Mouse (Mus musculus) CH12.LX (cell line): ENCODE measurements at regions not wholly inside any gene's neighbourhood (a gene's known extent, or its start where the extent isn't known, plus 50 kb on each side); places are given as distances from the start of the nearest gene placed in this dataset.

Experiments used
- DNase-seq: peaks from one replicate; pipeline ENCODE4 v3.0.0-alpha.2; 2013; ENCODE audit errors: extremely low read depth
- H3K27ac ChIP-seq: 2 replicates; pipeline ENCODE4 v1.5.1; 2012; ENCODE audit warnings: low read depth, mild to moderate bottlenecking, control low read depth, moderate library complexity; ENCODE audit not compliant: insufficient read depth
- H3K27me3 ChIP-seq: replicated peaks from 2 replicates; pipeline ENCODE3; 2012; ENCODE audit warnings: inconsistent platforms
- H3K36me3 ChIP-seq, 2 experiments: replicated peaks in 1 of 2; 2 replicates each; pipeline versions ENCODE3 to v1.6.1; 2012; ENCODE audit warnings: inconsistent platforms in 1 of 2, low read length in 1 of 2, mild to moderate bottlenecking in 1 of 2, mixed read lengths in 1 of 2, moderate library complexity in 1 of 2; ENCODE audit not compliant: control insufficient read depth in 1 of 2, insufficient read depth in 1 of 2
- H3K4me1 ChIP-seq, 2 experiments: 2 replicates each; pipeline ENCODE4 v1.6.1; 2012; ENCODE audit warnings: inconsistent platforms in 1 of 2, moderate library complexity in 1 of 2; ENCODE audit not compliant: insufficient read depth in 2 of 2, control insufficient read depth in 1 of 2
- H3K4me2 ChIP-seq: 2 replicates; pipeline ENCODE4 v1.6.1; 2012; ENCODE audit warnings: low read depth, mild to moderate bottlenecking, control low read depth; ENCODE audit not compliant: poor library complexity, insufficient read depth, severe bottlenecking
- H3K4me3 ChIP-seq, 3 experiments: fragments of 150-350 bp in 1 of 3; sonication (generic) in 1 of 3; replicated peaks in 1 of 3; 2 replicates each; pipeline versions ENCODE3 to v1.5.1; 2011 to 2012; ENCODE audit warnings: low read depth in 2 of 3, low read length in 2 of 3, mild to moderate bottlenecking in 2 of 3, moderate library complexity in 2 of 3, control low read depth in 1 of 3, improper control_type of control experiment in 1 of 3, inconsistent platforms in 1 of 3, mixed read lengths in 1 of 3; ENCODE audit not compliant: poor library complexity in 1 of 3
- H3K79me2 ChIP-seq: replicated peaks from 2 replicates; pipeline ENCODE4 v1.6.1; 2012; ENCODE audit warnings: mild to moderate bottlenecking, moderate library complexity; ENCODE audit not compliant: control insufficient read depth, poor library complexity, insufficient read depth, severe bottlenecking; ENCODE audit errors: extremely low read depth
- H3K9ac ChIP-seq: 2 replicates; pipeline ENCODE4 v1.6.1; 2012; ENCODE audit warnings: low read depth, mild to moderate bottlenecking, control low read depth, moderate library complexity; ENCODE audit not compliant: insufficient read depth
- H3K9me3 ChIP-seq: replicated peaks from 2 replicates; pipeline ENCODE3; 2012; ENCODE audit warnings: low read length, inconsistent platforms, mixed read lengths
- BHLHE40 ChIP-seq: IDR thresholded peaks from 2 replicates; pipeline ENCODE4 v1.6.1; 2011; ENCODE audit warnings: mild to moderate bottlenecking, low read depth, low read length, improper control_type of control experiment
- CHD2 ChIP-seq: IDR thresholded peaks from 2 replicates; pipeline ENCODE4 v1.6.1; 2011; ENCODE audit warnings: low read length, improper control_type of control experiment
- E2F4 ChIP-seq: IDR thresholded peaks from 2 replicates; pipeline ENCODE4 v1.6.1; 2011; ENCODE audit warnings: low read depth, low read length, improper control_type of control experiment; ENCODE audit not compliant: insufficient replicate concordance
- ETS1 ChIP-seq: conservative IDR thresholded peaks from 2 replicates; pipeline ENCODE4 v1.6.1; 2012; ENCODE audit warnings: low read depth, mild to moderate bottlenecking, inconsistent platforms, low read length, improper control_type of control experiment, moderate library complexity
- IRF4 ChIP-seq: IDR thresholded peaks from 2 replicates; pipeline ENCODE4 v1.6.1; 2014; ENCODE audit warnings: low read depth, mild to moderate bottlenecking, inconsistent platforms, low read length, improper control_type of control experiment
- JUND ChIP-seq: conservative IDR thresholded peaks from 2 replicates; pipeline ENCODE4 v1.6.1; 2011; ENCODE audit warnings: low read depth, low read length, improper control_type of control experiment
- KAT2A ChIP-seq: IDR thresholded peaks from 2 replicates; pipeline ENCODE4 v1.6.1; 2012; ENCODE audit warnings: low read length, improper control_type of control experiment, inconsistent platforms; ENCODE audit not compliant: insufficient replicate concordance
- MAX ChIP-seq: IDR thresholded peaks from 2 replicates; pipeline ENCODE4 v1.6.1; 2011; ENCODE audit warnings: low read length, improper control_type of control experiment
- MAZ ChIP-seq: IDR thresholded peaks from 2 replicates; pipeline ENCODE4 v1.6.1; 2012; ENCODE audit warnings: low read depth, mild to moderate bottlenecking, inconsistent platforms, low read length, improper control_type of control experiment, moderate library complexity
- MEF2A ChIP-seq: IDR thresholded peaks from 2 replicates; pipeline ENCODE4 v1.6.1; 2014; ENCODE audit warnings: low read depth, mild to moderate bottlenecking, inconsistent platforms, low read length, improper control_type of control experiment, borderline replicate concordance
- MXI1 ChIP-seq: IDR thresholded peaks from 2 replicates; pipeline ENCODE4 v1.6.1; 2011; ENCODE audit warnings: mild to moderate bottlenecking, low read depth, low read length, improper control_type of control experiment
- NELFE ChIP-seq: IDR thresholded peaks from 2 replicates; pipeline ENCODE4 v1.6.1; 2011; ENCODE audit warnings: low read depth, low read length, improper control_type of control experiment
- PAX5 ChIP-seq: IDR thresholded peaks from 2 replicates; pipeline ENCODE4 v1.6.1; 2012; ENCODE audit warnings: low read length, inconsistent platforms, mixed read lengths
- POLR2AphosphoS2 ChIP-seq: IDR thresholded peaks from 2 replicates; pipeline ENCODE4 v1.6.1; 2011; ENCODE audit warnings: low read depth, low read length, improper control_type of control experiment
- RAD21 ChIP-seq: IDR thresholded peaks from 2 replicates; pipeline ENCODE4 v1.6.1; 2011; ENCODE audit warnings: low read depth, mild to moderate bottlenecking, low read length, improper control_type of control experiment, moderate library complexity
- SIN3A ChIP-seq: IDR thresholded peaks from 2 replicates; pipeline ENCODE4 v1.6.1; 2012; ENCODE audit warnings: low read length, improper control_type of control experiment, inconsistent platforms
- SMC3 ChIP-seq: IDR thresholded peaks from 2 replicates; pipeline ENCODE4 v1.6.1; 2011; ENCODE audit warnings: low read depth, low read length, improper control_type of control experiment
- TCF12 ChIP-seq: IDR thresholded peaks from 2 replicates; pipeline ENCODE4 v1.6.1; 2014; ENCODE audit warnings: low read depth, mild to moderate bottlenecking, inconsistent platforms, low read length, improper control_type of control experiment
- USF1 ChIP-seq: IDR thresholded peaks from 2 replicates; pipeline ENCODE4 v1.6.1; 2014; ENCODE audit warnings: low read depth, mild to moderate bottlenecking, inconsistent platforms, low read length, improper control_type of control experiment
- ZC3H11A ChIP-seq: IDR thresholded peaks from 2 replicates; pipeline ENCODE4 v1.6.1; 2012; ENCODE audit warnings: low read depth, mild to moderate bottlenecking, inconsistent platforms, low read length, improper control_type of control experiment
- ZNF384 ChIP-seq: IDR thresholded peaks from 2 replicates; pipeline ENCODE4 v1.6.1; 2012; ENCODE audit warnings: low read depth, low read length, improper control_type of control experiment, inconsistent platforms
- dilution Hi-C: fragments of 300-500 bp; cut with MboI; formaldehyde crosslinking; loops from 2 replicates; pipeline ENCODE4 v1.14.3; 2020; ENCODE audit warnings: low sequenced_read_pairs; ENCODE audit not compliant: extremely low pct_unique_long_range_greater_than_20kb, extremely low pct_ligation_motif_present
- in situ Hi-C: fragments of 300-500 bp; cut with MboI; formaldehyde crosslinking; loops from 3 replicates; pipeline ENCODE4 v1.14.3; 2019; ENCODE audit warnings: low sequenced_read_pairs, low pct_ligation_motif_present, low pct_unique_long_range_greater_than_20kb, mixed read lengths

GRCm38 (mm10) chr17:51489386-51489785 lies 310.2 kb upstream of the Tbc1d5 start:
- no peak overlapping the region for H3K4me2 ChIP-seq
- H3K9ac ChIP-seq = no peak overlapping the region
- no peak overlapping the region for H3K4me3 ChIP-seq
- H3K79me2 ChIP-seq = no peaks in the 10 kb centered on the region
- no peak overlapping the region for H3K27ac ChIP-seq
- no peaks in the 10 kb centered on the region for H3K36me3 ChIP-seq
- no peak for TF ChIP-seq CHD2
- no peak for TF ChIP-seq BHLHE40
- TF ChIP-seq MEF2A = no peak
- TF ChIP-seq RAD21 = no peak
- no peak for TF ChIP-seq MXI1
- TF ChIP-seq PAX5 = no peak
- no peak for TF ChIP-seq SMC3
- no peak for TF ChIP-seq ETS1
- TF ChIP-seq SIN3A = no peak
- no peak for TF ChIP-seq E2F4
- no peak for TF ChIP-seq NELFE
- no peak for TF ChIP-seq TCF12
- no peak for TF ChIP-seq ZC3H11A
- TF ChIP-seq ZNF384 = no peak
- TF ChIP-seq USF1 = no peak
- no peak for TF ChIP-seq KAT2A
- TF ChIP-seq JUND = no peak
- TF ChIP-seq POLR2AphosphoS2 = no peak
- no peak for TF ChIP-seq MAZ
- in situ Hi-C loops = no loop called here
- no peaks in the 10 kb centered on the region for H3K9me3 ChIP-seq
- H3K27me3 ChIP-seq = no peaks in the 10 kb centered on the region
- dilution Hi-C loops = no loop called here
- no peak for DNase-seq
- H3K4me1 ChIP-seq = no peaks in the 10 kb centered on the region

- in situ Hi-C loops = no loop called here
- Histone ChIP-seq H3K9ac (no peak overlapping the region), H3K79me2 (no peaks in the 10 kb centered on the region), H3K4me3 (no peak overlapping the region), H3K36me3 (no peaks in the 10 kb centered on the region), H3K4me1 (no peaks in the 10 kb centered on the region), H3K27ac (no peak overlapping the region), H3K9me3 (no peaks in the 10 kb centered on the region), H3K4me2 (no peak overlapping the region), H3K27me3 (no peaks in the 10 kb centered on the region)
- TF ChIP-seq MAX = no peak
- no peak for TF ChIP-seq IRF4
- DNase-seq = no peak
- dilution Hi-C loops = no loop called here
Measured at GRCm38 (mm10) chr17:51487918-51488445, 308.8 kb upstream of the Tbc1d5 start.
